Comparison of ENCODE assay signal across 17 mouse cellular contexts in genomic region chr1:162247216-162247615, GRCm38 (mm10).
"Had no signal": no experiment of that assay in that cellular context is flagged by ENCODE, and none has a peak within 500 bp of the region (broad histone marks: within the 10 kb centered on the region; RNA-seq: fewer than 3 reads in every experiment).

No protein-coding gene starts in this region.

- H3K9me3 ChIP-seq: liver, embryonic 13.5 days; liver, embryonic 15.5 days; megakaryocyte, embryonic 14.5 days; midbrain, embryonic 13.5 days; midbrain, embryonic 15.5 days; neural tube, embryonic 12.5 days; stomach, embryonic 15.5 days had no signal

- H3K36me3 ChIP-seq: liver, embryonic 13.5 days; liver, embryonic 15.5 days; midbrain, embryonic 15.5 days; neural tube, embryonic 12.5 days; stomach, embryonic 15.5 days had no signal

- H3K9ac ChIP-seq: liver, embryonic 13.5 days; liver, embryonic 15.5 days; midbrain, embryonic 13.5 days; midbrain, embryonic 15.5 days; neural tube, embryonic 12.5 days; stomach, embryonic 15.5 days had no signal

- H3K27me3 ChIP-seq: liver, embryonic 13.5 days; liver, embryonic 15.5 days; megakaryocyte, embryonic 14.5 days; midbrain, embryonic 13.5 days; midbrain, embryonic 15.5 days; neural tube, embryonic 12.5 days; stomach, embryonic 15.5 days had no signal

- DNase-seq: liver, embryonic 13.5 days; lung, adult 2 months; lung, postnatal 10 days; lung, postnatal 36 days; right cerebral cortex, postnatal 14 days; thymus, adult 2 months; thymus, postnatal 25 days; thymus, postnatal 4 days had no signal

- H3K4me3 ChIP-seq: liver, embryonic 13.5 days; liver, embryonic 15.5 days; megakaryocyte, embryonic 14.5 days; midbrain, embryonic 13.5 days; midbrain, embryonic 15.5 days; neural tube, embryonic 12.5 days; stomach, embryonic 15.5 days had no signal

- H3K4me1 ChIP-seq: liver, embryonic 13.5 days; liver, embryonic 15.5 days; midbrain, embryonic 13.5 days; midbrain, embryonic 15.5 days; neural tube, embryonic 12.5 days; stomach, embryonic 15.5 days had no signal

- ATAC-seq: midbrain, embryonic 13.5 days; midbrain, embryonic 15.5 days had no signal

- H3K27ac ChIP-seq: liver, embryonic 13.5 days; liver, embryonic 15.5 days; macrophage; midbrain, embryonic 13.5 days; midbrain, embryonic 15.5 days; neural tube, embryonic 12.5 days; stomach, embryonic 15.5 days; stomach, postnatal 0 days had no signal

- H3K4me2 ChIP-seq: liver, embryonic 13.5 days; liver, embryonic 15.5 days; midbrain, embryonic 11.5 days; midbrain, embryonic 13.5 days; midbrain, embryonic 15.5 days; neural tube, embryonic 12.5 days; stomach, embryonic 15.5 days had no signal
